Mouse (Mus musculus) erythroid progenitor cell, adult 5-6 weeks (primary cell): Measurements from ENCODE around the gene Gpr4. TPM values are rescaled to one million over a fixed set of nuclear protein-coding genes. Genes with fewer than 3 reads are reported as not detected.

Source experiments
- ATAC-seq: replicated peaks from 2 replicates; pipeline ENCODE4 v1.8.0; 2016; ENCODE audit warnings: moderate number of reproducible peaks, mild to moderate bottlenecking, moderate TSS enrichment, inconsistent platforms; ENCODE audit not compliant: poor library complexity, low FRiP score, severe bottlenecking
- total RNA-seq, 2 experiments: library from RNA; stranded (forward) in 1 of 2; stranded (reverse) in 1 of 2; fragments of 150-400 nt in 1 of 2; fragments of 186-747, 209-891 nt in 1 of 2; gene quantifications; 2 replicates each; pipeline versions ENCODE4 v1.2.3 to v1.2.4; 2015 to 2017; ENCODE audit warnings: low replicate concordance in 2 of 2

Gpr4 gene
- total RNA-seq, 2 experiments from 2014 or later: not detected

DNA sequence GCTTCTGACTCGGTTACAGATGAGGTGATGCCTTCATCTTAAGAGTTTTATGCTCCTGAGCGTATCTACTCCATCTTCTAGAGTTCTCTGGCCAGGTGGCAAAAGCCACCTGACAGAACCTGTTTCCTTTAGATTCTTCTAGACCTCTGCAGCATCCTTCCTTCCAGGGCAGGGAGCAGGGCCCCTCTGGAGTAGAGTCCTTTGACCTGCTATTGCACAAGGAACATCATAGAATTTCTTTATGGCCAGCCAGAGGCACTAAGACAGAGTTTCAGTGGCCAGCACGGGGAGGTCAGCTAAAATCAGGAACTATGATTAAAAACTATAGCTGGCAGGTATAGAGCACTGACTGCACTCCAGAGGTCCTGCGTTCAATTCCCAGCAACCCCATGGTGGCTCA, 39.7 kb downstream of the Gpr4 start:
- ATAC-seq: no peak

GRCm38 (mm10) chr7:19253437-19253836, 41.1 kb downstream of the Gpr4 start:
- no peak for ATAC-seq

DNA sequence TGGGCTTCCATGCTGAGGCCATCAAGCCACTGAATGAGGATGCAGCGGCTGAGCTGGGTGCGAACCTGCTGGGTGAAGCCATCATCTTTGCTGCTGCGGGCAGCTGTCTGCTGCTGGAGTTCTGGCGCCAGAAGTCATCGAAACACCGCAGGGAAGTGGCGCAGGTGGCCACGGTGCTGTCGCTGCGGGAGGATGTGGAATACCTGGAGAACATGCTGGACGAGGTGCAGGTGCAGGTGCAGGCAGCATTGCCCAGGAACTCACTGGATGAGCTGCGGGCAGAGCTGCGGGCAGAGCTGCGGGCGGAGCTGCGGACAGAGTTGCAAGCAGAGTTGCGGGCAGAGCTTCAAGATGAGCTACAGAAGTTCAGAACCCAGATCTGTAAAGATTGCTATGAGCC, 43.1 kb downstream of the Gpr4 start:
- no peak for ATAC-seq

GRCm38 (mm10) chr7:19256567-19256966, 44.2 kb downstream of the Gpr4 start:
- ATAC-seq: no peak

DNA sequence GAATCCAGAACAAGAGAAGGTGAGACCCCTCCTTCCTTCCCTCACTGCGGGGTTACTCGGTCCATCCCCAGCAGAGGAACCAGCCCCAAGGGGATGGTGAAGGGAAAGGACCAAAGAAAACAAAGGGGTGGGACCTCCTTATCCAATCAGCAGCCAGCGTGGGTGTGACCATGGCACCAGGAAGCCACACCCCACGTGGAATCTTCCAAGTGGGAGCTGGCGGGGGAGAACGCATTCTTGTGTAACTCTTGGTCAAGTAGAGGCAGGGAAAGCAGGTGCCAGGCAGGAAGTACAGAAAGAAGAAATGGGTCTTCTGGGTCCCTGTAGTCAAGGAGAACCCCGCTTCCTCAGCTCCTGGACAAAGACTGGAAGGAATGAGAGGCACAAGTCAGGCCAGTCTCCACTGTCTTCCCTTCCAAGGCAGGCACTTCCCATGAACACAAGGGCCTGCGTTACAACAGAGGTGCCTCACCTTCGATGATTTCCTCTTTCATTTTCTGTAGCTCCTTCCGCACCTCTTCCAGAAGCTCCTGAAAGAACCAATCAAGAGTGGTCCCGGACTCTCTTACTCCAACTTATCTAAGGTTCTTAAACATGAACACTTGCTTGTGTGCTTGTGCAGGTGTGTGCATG, 45.2 kb downstream of the Gpr4 start:
- peak; percentile 99 for ATAC-seq

GRCm38 (mm10) chr7:19258336-19258735, 46.0 kb downstream of the Gpr4 start:
- ATAC-seq: no peak

DNA sequence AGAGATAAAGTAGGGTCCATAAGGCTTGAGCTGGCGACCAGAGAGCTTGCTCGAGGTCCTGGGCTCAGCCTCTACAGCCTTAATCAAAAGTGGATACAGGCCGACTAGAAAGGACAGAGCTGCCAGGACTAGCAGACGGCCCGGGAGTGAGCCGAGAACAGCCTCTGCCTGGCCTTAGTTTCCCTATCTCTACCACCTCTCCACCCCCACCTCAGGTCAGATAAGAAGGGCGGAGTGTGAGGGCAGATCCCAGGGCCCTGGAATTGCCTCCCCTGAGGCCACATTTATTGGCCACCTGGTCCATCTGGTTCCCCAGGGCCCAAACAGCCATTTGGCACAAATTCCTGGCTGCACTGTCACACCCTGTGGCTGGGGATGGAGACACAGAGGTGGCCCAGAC, 52.8 kb downstream of the Gpr4 start:
- ATAC-seq: peak; percentile 78

GRCm38 (mm10) chr7:19265928-19266822, 53.8 kb downstream of the Gpr4 start:
- ATAC-seq: peak; percentile 69

GRCm38 (mm10) chr7:19267051-19267450, 54.7 kb downstream of the Gpr4 start:
- no peak for ATAC-seq

- ATAC-seq: no peak
These were observed 56.8 kb downstream of the Gpr4 start for GRCm38 (mm10) chr7:19268993-19269681.

DNA sequence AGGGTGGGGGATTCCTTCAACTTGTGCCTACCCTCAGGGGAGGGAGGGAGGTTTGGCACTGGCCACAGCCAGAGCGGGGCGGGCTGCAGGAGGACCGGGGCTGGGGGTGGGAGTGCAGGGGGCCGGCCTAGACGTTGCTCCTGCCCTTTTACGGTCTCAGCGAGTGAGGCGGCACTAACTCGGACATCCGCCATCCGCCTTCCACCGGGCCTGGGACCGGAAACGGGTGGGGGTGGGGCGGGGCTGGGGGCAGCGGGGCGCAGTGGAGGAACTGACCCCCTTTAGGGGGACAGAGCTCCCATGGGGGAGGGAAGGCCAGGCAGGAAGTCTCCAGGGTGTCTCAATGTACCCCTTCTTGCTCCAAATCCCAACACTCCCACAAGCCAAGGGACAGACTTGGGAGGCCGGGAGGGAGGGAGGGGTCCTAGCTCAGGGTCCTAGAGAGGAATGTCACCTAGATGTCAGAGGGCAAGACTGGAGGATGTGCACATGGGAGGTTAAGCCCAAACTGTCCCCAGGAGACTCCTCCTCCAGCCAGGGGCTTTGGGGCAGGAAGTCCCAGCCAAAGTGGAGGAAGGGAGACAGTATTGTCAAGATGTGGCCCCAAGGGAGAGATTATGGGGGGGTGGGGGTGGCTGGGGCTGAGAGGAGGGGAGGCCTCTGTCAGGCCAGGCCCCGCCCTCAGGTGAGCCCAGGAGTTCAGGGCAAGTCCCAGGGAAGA, 57.5 kb downstream of the Gpr4 start:
- ATAC-seq: no peak

DNA sequence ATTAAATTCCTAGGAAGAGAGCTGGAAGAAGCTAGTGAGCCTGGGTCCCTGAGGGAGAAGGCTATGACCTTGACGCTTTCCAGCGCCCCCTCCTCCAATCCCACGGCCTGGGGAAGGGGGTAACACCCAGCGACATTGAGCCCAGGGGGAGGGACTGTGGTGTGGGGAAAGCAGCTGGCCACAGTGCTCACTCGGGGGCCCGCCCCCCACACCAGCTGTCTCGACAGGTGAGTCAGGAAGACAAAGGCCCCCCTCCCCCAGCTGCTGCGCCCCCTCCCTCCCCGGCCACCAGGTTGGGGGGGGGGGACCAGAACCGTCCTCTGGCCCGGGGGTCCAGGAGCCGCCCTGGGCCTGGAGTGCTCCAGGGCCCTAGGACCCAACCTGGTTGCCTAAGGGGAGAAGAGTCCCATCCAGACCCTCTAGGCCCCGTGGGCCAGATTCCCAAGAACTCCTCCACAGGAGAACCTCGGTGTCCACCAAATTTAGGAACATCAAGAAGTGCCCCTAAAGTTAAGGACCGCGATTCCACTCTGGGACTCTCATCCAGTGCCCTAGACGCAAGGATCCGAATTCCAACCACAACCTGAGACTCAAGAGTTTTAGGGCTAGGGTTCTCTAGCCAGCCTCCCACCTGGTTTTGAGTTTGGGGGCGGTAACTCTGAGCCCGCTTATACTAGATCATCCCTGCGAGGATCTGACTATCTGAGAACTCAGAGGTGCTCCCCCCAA, 58.3 kb downstream of the Gpr4 start:
- ATAC-seq: no peak

GRCm38 (mm10) chr7:19271238-19272172, 59.2 kb downstream of the Gpr4 start, which contains the start of gene Vasp:
TSS of gene Vasp (minus strand) at chr7:19271817.
- peak; percentile 82 for ATAC-seq

DNA sequence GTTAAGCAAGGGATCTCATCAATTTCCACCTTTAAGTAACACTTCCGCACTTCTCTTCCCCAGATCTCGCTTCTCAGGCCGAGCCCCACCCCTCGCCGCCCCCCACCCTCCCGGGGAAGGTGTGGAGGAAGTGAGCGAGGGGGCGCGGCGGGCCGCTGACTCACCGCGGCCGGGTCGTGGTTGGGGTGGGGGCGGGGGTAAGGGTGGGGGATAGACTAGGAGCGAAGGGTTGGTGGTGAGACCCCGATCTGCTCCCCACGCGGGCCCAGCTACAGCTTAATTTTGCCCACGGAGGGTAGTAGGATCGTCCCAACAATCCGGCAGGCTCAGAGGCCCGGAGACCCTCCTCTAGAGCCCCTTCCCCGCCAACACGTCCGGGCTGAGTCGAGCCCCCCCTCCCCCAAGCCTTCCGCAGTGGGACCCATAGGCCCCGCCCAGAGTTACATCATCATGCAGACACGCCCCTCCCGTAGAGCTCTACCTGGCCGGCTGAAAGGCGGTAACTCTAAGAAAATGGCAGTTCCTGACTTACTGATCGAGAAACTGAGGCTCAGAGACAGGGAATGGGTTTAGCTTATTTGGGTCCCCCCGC, 59.9 kb downstream of the Gpr4 start:
- peak; percentile 75 for ATAC-seq
